In the genomic region with DNA sequence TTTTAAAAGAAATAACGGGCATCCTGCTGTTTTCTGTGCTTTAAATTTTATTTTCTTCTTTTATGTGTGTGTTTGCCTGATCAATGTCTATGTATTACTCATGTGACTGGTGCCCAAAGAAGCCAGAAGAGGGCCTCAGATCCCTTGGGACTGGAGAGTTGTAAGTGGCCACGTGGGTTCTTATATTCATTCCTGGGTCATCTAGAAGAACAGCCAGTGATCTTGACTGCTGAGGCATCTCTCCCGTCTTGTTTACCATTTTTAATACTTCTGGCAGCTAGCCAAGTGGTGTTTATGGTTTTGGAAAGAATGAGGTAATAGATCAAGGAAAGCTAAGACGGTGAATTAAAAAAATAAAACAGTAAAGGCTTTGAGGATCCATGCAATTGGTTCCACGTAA, we compare ENCODE assay signal across 14 mouse cellular contexts.
DNase-seq lines count a peak whose midpoint lies in the region; ATAC-seq lines count a peak whose summit lies in the region.
"Had no signal": no experiment of that assay in that cellular context is flagged by ENCODE, and none has a peak within 500 bp of the region (broad histone marks: within the 10 kb centered on the region; RNA-seq: fewer than 3 reads in every experiment).

No protein-coding gene starts in this region.

- no peak overlapping the region for H3K4me2 ChIP-seq in neural tube, embryonic 14.5 days (ENCODE audit: low read depth, low read length)
- no peak overlapping the region for H3K4me2 ChIP-seq in neural tube, embryonic 15.5 days
- H3K4me2 ChIP-seq: embryonic facial prominence, embryonic 13.5 days; heart, embryonic 13.5 days; liver, embryonic 15.5 days had no signal

- H3K36me3 ChIP-seq in heart, embryonic 10.5 days, result no peaks in the 10 kb centered on the region
- H3K36me3 ChIP-seq in neural tube, embryonic 14.5 days (ENCODE audit: control insufficient read depth, insufficient read depth, low read length), result no peaks in the 10 kb centered on the region
- H3K36me3 ChIP-seq in neural tube, embryonic 15.5 days, result no peaks in the 10 kb centered on the region
- H3K36me3 ChIP-seq: embryonic facial prominence, embryonic 13.5 days; heart, embryonic 13.5 days; liver, embryonic 15.5 days had no signal

- WGBS in heart, embryonic 10.5 days, result 57% methylated on average over 5 of the region's 5 CpGs
- WGBS in neural tube, embryonic 14.5 days, result 46% methylated on average over 5 of the region's 5 CpGs
- WGBS in neural tube, embryonic 15.5 days, result 32% methylated on average over 5 of the region's 5 CpGs

- H3K9ac ChIP-seq in neural tube, embryonic 14.5 days (replicated peaks; ENCODE audit: low read depth, low read length), result no peak overlapping the region
- no peak overlapping the region for H3K9ac ChIP-seq in neural tube, embryonic 15.5 days (replicated peaks)
- H3K9ac ChIP-seq: embryonic facial prominence, embryonic 13.5 days; heart, embryonic 13.5 days; liver, embryonic 15.5 days had no signal

- ATAC-seq in neural tube, embryonic 14.5 days (ENCODE audit: low read depth), result peak; percentile 60; the same call in 1 of the 2 replicates
- no peak for ATAC-seq in neural tube, embryonic 15.5 days (ENCODE audit: low FRiP score)

- no peaks in the 10 kb centered on the region for H3K9me3 ChIP-seq in heart, embryonic 10.5 days
- no peaks in the 10 kb centered on the region for H3K9me3 ChIP-seq in neural tube, embryonic 14.5 days (ENCODE audit: control insufficient read depth, low read length)
- no peaks in the 10 kb centered on the region for H3K9me3 ChIP-seq in neural tube, embryonic 15.5 days (replicated peaks)
- H3K9me3 ChIP-seq: embryonic facial prominence, embryonic 13.5 days; heart, embryonic 13.5 days; liver, embryonic 15.5 days had no signal

- no peak overlapping the region for H3K4me3 ChIP-seq in heart, embryonic 10.5 days
- H3K4me3 ChIP-seq in neural tube, embryonic 14.5 days (ENCODE audit: low read depth, low read length), result no peak overlapping the region
- no peak overlapping the region for H3K4me3 ChIP-seq in neural tube, embryonic 15.5 days (replicated peaks)
- H3K4me3 ChIP-seq: embryonic facial prominence, embryonic 13.5 days; heart, embryonic 13.5 days; liver, embryonic 15.5 days had no signal

- H3K27ac ChIP-seq in heart, embryonic 10.5 days, result no peak overlapping the region
- no peak overlapping the region for H3K27ac ChIP-seq in neural tube, embryonic 14.5 days (ENCODE audit: low read depth, low read length)
- H3K27ac ChIP-seq in neural tube, embryonic 15.5 days (replicated peaks), result no peak overlapping the region
- H3K27ac ChIP-seq: embryonic facial prominence, embryonic 13.5 days; heart, embryonic 13.5 days; liver, embryonic 15.5 days had no signal

- peak; percentile 7 for DNase-seq in heart, postnatal 4 days
- DNase-seq in heart, embryonic 10.5 days (ENCODE audit: low spot score), result no peak
- peak; percentile 16 for DNase-seq in embryo, embryonic 11 days
- DNase-seq in retina, embryonic 14.5 days (ENCODE audit: low spot score), result peak; percentile 32
- DNase-seq in gastrocnemius, postnatal 25 days, result no peak
- no peak for DNase-seq in adrenal gland, postnatal 10 days
- DNase-seq: kidney, adult 8-10 months; layer of hippocampus, postnatal 36 days; thymus, postnatal 4 days had no signal

- no peaks in the 10 kb centered on the region for H3K4me1 ChIP-seq in heart, embryonic 10.5 days
- H3K4me1 ChIP-seq in neural tube, embryonic 14.5 days (ENCODE audit: control insufficient read depth, insufficient read depth, low read length), result no peaks in the 10 kb centered on the region
- H3K4me1 ChIP-seq in neural tube, embryonic 15.5 days, result no peaks in the 10 kb centered on the region
- H3K4me1 ChIP-seq: embryonic facial prominence, embryonic 13.5 days; liver, embryonic 15.5 days had no signal

- H3K27me3 ChIP-seq in heart, embryonic 10.5 days (ENCODE audit: insufficient read depth, poor library complexity, severe bottlenecking), result no peaks in the 10 kb centered on the region
- no peaks in the 10 kb centered on the region for H3K27me3 ChIP-seq in neural tube, embryonic 14.5 days (ENCODE audit: control insufficient read depth, insufficient read depth, low read length)
- H3K27me3 ChIP-seq in neural tube, embryonic 15.5 days (replicated peaks), result no peaks in the 10 kb centered on the region
- H3K27me3 ChIP-seq: embryonic facial prominence, embryonic 13.5 days; heart, embryonic 13.5 days; liver, embryonic 15.5 days had no signal

Comparison
In these comparisons a context has a peak if more than half of its experiments do, and no peak if none do; other contexts are left out.
1. DNase-seq: peak in heart, postnatal 4 days (single experiment), embryo, embryonic 11 days (single experiment) and retina, embryonic 14.5 days (single experiment); none in heart, embryonic 10.5 days (single experiment), gastrocnemius, postnatal 25 days (single experiment) and adrenal gland, postnatal 10 days (single experiment).